Mouse (Mus musculus): ENCODE results near the gene Slc17a7.

DNA sequence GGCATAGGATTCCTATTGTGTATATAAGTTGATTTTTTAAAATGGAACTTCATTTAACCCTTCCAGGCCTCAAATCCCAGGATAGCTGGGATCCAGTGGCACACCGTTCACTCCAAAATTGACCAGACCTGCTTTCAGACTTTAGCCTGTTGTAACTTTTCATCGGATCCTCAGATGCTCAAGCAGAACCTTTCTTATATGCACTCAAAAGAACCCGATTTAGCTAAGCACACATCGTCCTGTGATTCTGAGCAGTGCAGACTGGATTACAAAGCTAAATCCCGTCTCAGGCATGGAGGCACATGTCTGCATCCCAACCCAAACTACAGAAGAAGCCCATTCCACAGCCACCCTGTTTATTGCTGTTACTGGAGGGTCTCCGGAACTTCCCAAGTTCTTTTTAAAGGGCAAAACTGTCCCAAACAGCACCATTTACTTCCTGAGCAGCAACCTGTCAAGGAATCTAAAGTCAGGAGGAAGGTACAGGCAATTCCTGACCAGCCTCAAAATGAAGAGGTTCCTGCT lies 36.0 kb upstream of the Slc17a7 start:
- TF ChIP-seq CTCF (IDR thresholded peaks at IDR 0.05) (no peak), EP300 (IDR thresholded peaks at IDR 0.05) (no peak)
